In genomic region chr9:83537510-83537909, GRCm38 (mm10) we compare ENCODE assay signal across 13 mouse cellular contexts. TPM values are rescaled to one million over a fixed set of nuclear protein-coding genes. Genes with fewer than 3 reads are reported as not detected.
DNase-seq lines count a peak whose midpoint lies in the region; ATAC-seq and TF ChIP-seq lines count a peak whose summit lies in the region.
"Had no signal": no experiment of that assay in that cellular context is flagged by ENCODE, and none has a peak within 500 bp of the region (broad histone marks: within the 10 kb centered on the region; RNA-seq: fewer than 3 reads in every experiment).

No protein-coding gene starts in this region.

- no peaks in the 10 kb centered on the region for H3K9me3 ChIP-seq in forebrain, embryonic 14.5 days (replicated peaks; ENCODE audit: control insufficient read depth, low read length)
- no peaks in the 10 kb centered on the region for H3K9me3 ChIP-seq in forebrain, embryonic 10.5 days
- H3K9me3 ChIP-seq in heart, embryonic 15.5 days (replicated peaks) = no peaks in the 10 kb centered on the region
- no peaks in the 10 kb centered on the region for H3K9me3 ChIP-seq in lung, embryonic 14.5 days (ENCODE audit: low read depth, low read length)
- no peaks in the 10 kb centered on the region for H3K9me3 ChIP-seq in forebrain, postnatal 0 days (ENCODE audit: low read length)

- no peak for ATAC-seq in forebrain, embryonic 14.5 days
- no peak for ATAC-seq in heart, embryonic 15.5 days (replicated peaks; ENCODE audit: insufficient number of reproducible peaks, insufficient read depth, low FRiP score, low read depth)
- peak; percentile 50; the same call in 1 of the 2 replicates for ATAC-seq in lung, embryonic 14.5 days (ENCODE audit: insufficient read depth)
- ATAC-seq in forebrain, postnatal 0 days = peak; percentile 50; the same call in 1 of the 2 replicates
- ATAC-seq: intestine, postnatal 0 days had no signal

- DNase-seq in forebrain, embryonic 14.5 days (ENCODE audit: low spot score) = peak; percentile 29
- DNase-seq in forebrain, embryonic 10.5 days (ENCODE audit: extremely low spot score, low spot score) = no peak
- DNase-seq in heart, postnatal 4 days = no peak
- DNase-seq in lung, embryonic 14.5 days = peak; percentile 65
- no peak for DNase-seq in lung, postnatal 14 days
- DNase-seq in forebrain, postnatal 0 days = no peak
- no peak for DNase-seq in urinary bladder, postnatal 10 days (ENCODE audit: low spot score)
- DNase-seq: right cerebral cortex, postnatal 4 days; thymus, postnatal 14 days had no signal

- no peak overlapping the region for H3K9ac ChIP-seq in forebrain, embryonic 14.5 days (ENCODE audit: low read length)
- no peak overlapping the region for H3K9ac ChIP-seq in heart, embryonic 15.5 days
- no peak overlapping the region for H3K9ac ChIP-seq in lung, embryonic 14.5 days
- H3K9ac ChIP-seq in forebrain, postnatal 0 days = no peak overlapping the region

- H3K27me3 ChIP-seq in forebrain, embryonic 14.5 days (replicated peaks; ENCODE audit: control insufficient read depth, insufficient read depth, low read length) = no peaks in the 10 kb centered on the region
- no peaks in the 10 kb centered on the region for H3K27me3 ChIP-seq in forebrain, embryonic 10.5 days (ENCODE audit: poor library complexity, severe bottlenecking)
- H3K27me3 ChIP-seq in heart, embryonic 15.5 days = no peaks in the 10 kb centered on the region
- H3K27me3 ChIP-seq in lung, embryonic 14.5 days (ENCODE audit: insufficient read depth, low read length) = no peaks in the 10 kb centered on the region
- no peaks in the 10 kb centered on the region for H3K27me3 ChIP-seq in forebrain, postnatal 0 days (ENCODE audit: insufficient read depth, low read length)

- TF ChIP-seq CTCF in lung, embryonic 14.5 days (IDR thresholded peaks at IDR 0.05; ENCODE audit: low read depth) = no peak
- no peak for TF ChIP-seq CTCF in forebrain, postnatal 0 days (IDR thresholded peaks at IDR 0.05; ENCODE audit: low read depth)

- H3K36me3 ChIP-seq in forebrain, embryonic 14.5 days (ENCODE audit: control insufficient read depth, insufficient read depth, low read length) = no peaks in the 10 kb centered on the region
- H3K36me3 ChIP-seq in forebrain, embryonic 10.5 days (replicated peaks) = no peaks in the 10 kb centered on the region
- no peaks in the 10 kb centered on the region for H3K36me3 ChIP-seq in heart, embryonic 15.5 days
- H3K36me3 ChIP-seq in lung, embryonic 14.5 days (ENCODE audit: insufficient read depth) = no peaks in the 10 kb centered on the region
- no peaks in the 10 kb centered on the region for H3K36me3 ChIP-seq in forebrain, postnatal 0 days (ENCODE audit: insufficient read depth)

- no peak overlapping the region for H3K4me3 ChIP-seq in forebrain, embryonic 14.5 days (ENCODE audit: low read depth, low read length)
- H3K4me3 ChIP-seq in forebrain, embryonic 10.5 days = no peak overlapping the region
- H3K4me3 ChIP-seq in heart, embryonic 15.5 days = no peak overlapping the region
- no peak overlapping the region for H3K4me3 ChIP-seq in lung, embryonic 14.5 days (ENCODE audit: low read depth, low read length)
- no peak overlapping the region for H3K4me3 ChIP-seq in forebrain, postnatal 0 days (ENCODE audit: low read depth, low read length)

- 53% methylated on average over 2 of the region's 2 CpGs for WGBS in forebrain, embryonic 14.5 days
- 76% methylated on average over 2 of the region's 2 CpGs for WGBS in forebrain, embryonic 10.5 days
- 25% methylated on average over 2 of the region's 2 CpGs for WGBS in heart, embryonic 15.5 days
- WGBS in lung, embryonic 14.5 days = 9% methylated on average over 2 of the region's 2 CpGs
- 34% methylated on average over 2 of the region's 2 CpGs for WGBS in forebrain, postnatal 0 days

- H3K4me1 ChIP-seq in forebrain, embryonic 14.5 days (ENCODE audit: control insufficient read depth, insufficient read depth, low read length) = peaks cover 7% of the 10 kb centered on the region; the same call in 1 of the 2 replicates
- peaks cover 5% of the 10 kb centered on the region for H3K4me1 ChIP-seq in forebrain, embryonic 10.5 days
- H3K4me1 ChIP-seq in heart, embryonic 15.5 days (replicated peaks) = peaks cover 34% of the 10 kb centered on the region
- H3K4me1 ChIP-seq in lung, embryonic 14.5 days (ENCODE audit: insufficient read depth) = peaks cover 10% of the 10 kb centered on the region; the same call in 1 of the 2 replicates
- no peaks in the 10 kb centered on the region for H3K4me1 ChIP-seq in forebrain, postnatal 0 days (ENCODE audit: insufficient read depth)

- no peak overlapping the region for H3K27ac ChIP-seq in forebrain, embryonic 14.5 days (ENCODE audit: low read depth, low read length)
- no peak overlapping the region for H3K27ac ChIP-seq in forebrain, embryonic 10.5 days
- peak overlapping the region; percentile 50 for H3K27ac ChIP-seq in heart, embryonic 15.5 days
- no peak overlapping the region for H3K27ac ChIP-seq in lung, embryonic 14.5 days (ENCODE audit: low read depth)
- no peak overlapping the region for H3K27ac ChIP-seq in forebrain, postnatal 0 days (ENCODE audit: low read depth, low read length)

- no peak overlapping the region for H3K4me2 ChIP-seq in forebrain, embryonic 14.5 days (ENCODE audit: low read length)
- H3K4me2 ChIP-seq in heart, embryonic 15.5 days = 0 out of 2 replicates have a peak overlapping the region, but pooled peaks have one; percentile 13
- H3K4me2 ChIP-seq in lung, embryonic 14.5 days = no peak overlapping the region; the same call in 1 of the 2 replicates
- no peak overlapping the region for H3K4me2 ChIP-seq in forebrain, postnatal 0 days (ENCODE audit: low read depth)
- H3K4me2 ChIP-seq: liver, embryonic 11.5 days had no signal

RNA-seq across cellular contexts. Expression of gene Sh3bgrl2, which starts 10.6 kb away (rescaled TPM):
- 26.3 and 26.4 TPM in 2 replicates for polyA plus RNA-seq in forebrain, embryonic 14.5 days (2014; fragmentation: Nextera tagmentation; extraction: Ambion mirVana)
- 10.9 and 12.1 TPM in 2 replicates for polyA plus RNA-seq in forebrain, embryonic 10.5 days (2016; fragmentation: Nextera tagmentation; extraction: Ambion mirVana)
- polyA plus RNA-seq in heart, embryonic 15.5 days (2015; fragmentation: Nextera tagmentation; extraction: Ambion mirVana) = 11.1 and 11.9 TPM in 2 replicates
- total RNA-seq in heart, postnatal 4 days (2021) = 1 to 10 TPM; 6.1 to 7.5 TPM
- polyA plus RNA-seq in lung, embryonic 14.5 days (2014; fragmentation: Nextera tagmentation; extraction: Ambion mirVana) = 56.7 and 59.4 TPM in 2 replicates
- total RNA-seq in forebrain, postnatal 0 days (2014; rRNA removed) = 9.0 and 9.2 TPM in 2 replicates
- polyA plus RNA-seq in forebrain, postnatal 0 days (2015; fragmentation: Nextera tagmentation; extraction: Ambion mirVana) = 5.4 and 6.8 TPM in 2 replicates
- total RNA-seq: MEL had no signal

Comparison
In these comparisons a context has a peak if more than half of its experiments do, and no peak if none do; other contexts are left out.
1. ATAC-seq: peak in lung, embryonic 14.5 days (single experiment) and forebrain, postnatal 0 days (single experiment); none in forebrain, embryonic 14.5 days (single experiment) and heart, embryonic 15.5 days (single experiment).
2. DNase-seq: peak in forebrain, embryonic 14.5 days (single experiment) and lung, embryonic 14.5 days (single experiment); none in forebrain, embryonic 10.5 days (single experiment), heart, postnatal 4 days (single experiment), lung, postnatal 14 days (single experiment), forebrain, postnatal 0 days (single experiment) and urinary bladder, postnatal 10 days (single experiment).